Mouse (Mus musculus): Measurements from ENCODE around the gene Rgcc. TPM values are rescaled to one million over a fixed set of nuclear protein-coding genes. Genes with fewer than 3 reads are reported as not detected.

Rgcc gene
- polyA plus RNA-seq, 2 experiments: 226 to 357 TPM

GRCm38 (mm10) chr14:79239402-79239801, 62.0 kb downstream of the Rgcc start:
- no peak for TF ChIP-seq EP300 (IDR thresholded peaks at IDR 0.05; ENCODE audit: low read depth)
- no peak for TF ChIP-seq CTCF (IDR thresholded peaks at IDR 0.05; ENCODE audit: low read depth)
- H3K27me3 ChIP-seq (ENCODE audit: control insufficient read depth, insufficient read depth, low read length): no peaks in the 10 kb centered on the region
- H3K4me3 ChIP-seq (ENCODE audit: insufficient read depth in 1 of 2, low read depth in 2 of 2, low read length in 2 of 2): no peak overlapping the region
- no peak overlapping the region for H3K4me2 ChIP-seq (ENCODE audit: low read depth)
- WGBS (ENCODE audit: insufficient replicate concordance): 75% methylated on average over 12 of the region's 12 CpGs
- no peak for ATAC-seq (ENCODE audit: insufficient read depth)
- H3K9me3 ChIP-seq (ENCODE audit: control insufficient read depth, low read length): no peaks in the 10 kb centered on the region
- H3K4me1 ChIP-seq (replicated peaks; ENCODE audit: control insufficient read depth in 2 of 2, insufficient read depth in 2 of 2, low read length in 1 of 2): peaks cover 0 to 4% of the 10 kb centered on the region in 2 experiments; a peak in 1 of 4 replicates
- no peaks in the 10 kb centered on the region for H3K36me3 ChIP-seq (replicated peaks; ENCODE audit: control insufficient read depth, insufficient read depth, low read depth)
- no peak overlapping the region for H3K9ac ChIP-seq (replicated peaks)
- DNase-seq (ENCODE audit: low read depth in 3 of 3, low spot score in 3 of 3): no peak
- H3K27ac ChIP-seq: no peak overlapping the region

Other genes with a start within 250 kb of the Rgcc start
- not detected in 2 replicates for gene Zfp957, start 54.3 kb downstream of the Rgcc start, polyA plus RNA-seq (2012; rRNA removed)
- not detected in 2 replicates for gene Zfp957, start 54.3 kb downstream of the Rgcc start, polyA plus RNA-seq (2014; fragmentation: Nextera tagmentation; extraction: Ambion mirVana)
- 4.6 and 9.1 TPM in 2 replicates for gene Naa16, start 89.1 kb upstream of the Rgcc start, polyA plus RNA-seq (2012; rRNA removed)
- 24.2 and 26.7 TPM in 2 replicates for gene Naa16, start 89.1 kb upstream of the Rgcc start, polyA plus RNA-seq (2014; fragmentation: Nextera tagmentation; extraction: Ambion mirVana)
- gene Mtrf1, start 96.1 kb upstream of the Rgcc start, polyA plus RNA-seq (2012; rRNA removed): 1.2 and 2.7 TPM in 2 replicates
- 4.1 and 5.0 TPM in 2 replicates for gene Mtrf1, start 96.1 kb upstream of the Rgcc start, polyA plus RNA-seq (2014; fragmentation: Nextera tagmentation; extraction: Ambion mirVana)
- 1.8 and 2.2 TPM in 2 replicates for gene Kbtbd7, start 124.9 kb upstream of the Rgcc start, polyA plus RNA-seq (2012; rRNA removed)
- 3.9 and 4.3 TPM in 2 replicates for gene Kbtbd7, start 124.9 kb upstream of the Rgcc start, polyA plus RNA-seq (2014; fragmentation: Nextera tagmentation; extraction: Ambion mirVana)
- 1.7 and 2.1 TPM in 2 replicates for gene Kbtbd6, start 150.2 kb upstream of the Rgcc start, polyA plus RNA-seq (2012; rRNA removed)
- 3.1 and 3.2 TPM in 2 replicates for gene Kbtbd6, start 150.2 kb upstream of the Rgcc start, polyA plus RNA-seq (2014; fragmentation: Nextera tagmentation; extraction: Ambion mirVana)
- 6.0 and 9.3 TPM in 2 replicates for gene Elf1, start 179.5 kb upstream of the Rgcc start, polyA plus RNA-seq (2012; rRNA removed)
- 8.7 and 9.9 TPM in 2 replicates for gene Elf1, start 179.5 kb upstream of the Rgcc start, polyA plus RNA-seq (2014; fragmentation: Nextera tagmentation; extraction: Ambion mirVana)
- gene Wbp4, start 179.9 kb upstream of the Rgcc start, polyA plus RNA-seq (2012; rRNA removed): 3.1 and 6.2 TPM in 2 replicates
- gene Wbp4, start 179.9 kb upstream of the Rgcc start, polyA plus RNA-seq (2014; fragmentation: Nextera tagmentation; extraction: Ambion mirVana): 14.2 and 16.8 TPM in 2 replicates